Mouse (Mus musculus) embryonic facial prominence, embryonic 11.5 days (tissue): ENCODE results near the gene Cry1. TPM values are rescaled to one million over a fixed set of nuclear protein-coding genes. Genes with fewer than 3 reads are reported as not detected.

Experiments
- ATAC-seq: fragments of 200-750 bp; cut with Nextera tagmentation; replicated peaks from 2 replicates; pipeline ENCODE4 v1.8.0; 2017; ENCODE audit warnings: low read depth; ENCODE audit not compliant: insufficient number of reproducible peaks, low FRiP score, low TSS enrichment
- DNase-seq: peaks from one replicate; pipeline ENCODE4 v3.0.0-alpha.2; 2015; ENCODE audit warnings: low spot score
- H3K27ac ChIP-seq: fragments of 300-500 bp; sonication (generic); replicated peaks from 2 replicates; pipeline ENCODE4 v1.5.1; 2014; ENCODE audit warnings: mild to moderate bottlenecking, low read depth, low read length, control low read depth
- H3K27me3 ChIP-seq: fragments of 300-500 bp; sonication (generic); 2 replicates; pipeline ENCODE4 v1.6.1; 2014; ENCODE audit warnings: mild to moderate bottlenecking, low read length, moderate library complexity, mixed read lengths; ENCODE audit not compliant: control insufficient read depth, insufficient read depth
- H3K36me3 ChIP-seq: fragments of 300-500 bp; sonication (generic); replicated peaks from 2 replicates; pipeline ENCODE4 v1.6.1; 2014; ENCODE audit warnings: low read depth, mild to moderate bottlenecking, low read length, moderate library complexity, mixed read lengths; ENCODE audit not compliant: control insufficient read depth, insufficient read depth
- H3K4me1 ChIP-seq: fragments of 300-500 bp; sonication (generic); 2 replicates; pipeline ENCODE4 v1.6.1; 2014; ENCODE audit warnings: low read length, mixed read lengths; ENCODE audit not compliant: control insufficient read depth, insufficient read depth
- H3K4me2 ChIP-seq: fragments of 300-500 bp; sonication (generic); 2 replicates; pipeline ENCODE4 v1.6.1; 2014; ENCODE audit warnings: low read depth, mild to moderate bottlenecking, control low read depth, low read length, moderate library complexity
- H3K4me3 ChIP-seq: fragments of 300-500 bp; sonication (generic); 2 replicates; pipeline ENCODE4 v1.5.1; 2014; ENCODE audit warnings: low read depth, low read length, control low read depth
- H3K9ac ChIP-seq: fragments of 300-500 bp; sonication (generic); replicated peaks from 2 replicates; pipeline ENCODE4 v1.6.1; 2014; ENCODE audit warnings: mild to moderate bottlenecking, control low read depth, low read length
- H3K9me3 ChIP-seq: fragments of 300-500 bp; sonication (generic); replicated peaks from 2 replicates; pipeline ENCODE4 v1.6.1; 2016; ENCODE audit warnings: mild to moderate bottlenecking, low read length, inconsistent platforms, mixed read lengths; ENCODE audit not compliant: control insufficient read depth
- WGBS: fragments of 180-500 bp; shearing (Covaris S2); extraction: QIAGEN DNeasy Blood & Tissue Kit; methylation state at CpG from one replicate; pipeline ENCODE4 v1.1.7; 2014; 5-methylcytosine and 5-hydroxymethylcytosine counted together
- polyA plus RNA-seq: library from polyadenylated mRNA; unstranded; fragments of >200 nt; fragmentation: Nextera tagmentation; extraction: Ambion mirVana; gene quantifications from 2 replicates; pipeline ENCODE4 v1.2.1, GENCODE M21; 2014

The Cry1 gene
- polyA plus RNA-seq, 1 experiment from 2014 or later: 34.0 TPM

GRCm38 (mm10) chr10:85114409-85114808 lies 70.5 kb downstream of the Cry1 start:
- Histone ChIP-seq H3K9me3 (no peaks in the 10 kb centered on the region), H3K36me3 (no peaks in the 10 kb centered on the region), H3K27me3 (no peaks in the 10 kb centered on the region), H3K4me2 (no peak overlapping the region), H3K9ac (no peak overlapping the region), H3K4me3 (no peak overlapping the region), H3K4me1 (no peaks in the 10 kb centered on the region), H3K27ac (no peak overlapping the region)
- 88% methylated on average over 4 of the region's 4 CpGs for WGBS
- ATAC-seq: no peak
- no peak for DNase-seq

DNA sequence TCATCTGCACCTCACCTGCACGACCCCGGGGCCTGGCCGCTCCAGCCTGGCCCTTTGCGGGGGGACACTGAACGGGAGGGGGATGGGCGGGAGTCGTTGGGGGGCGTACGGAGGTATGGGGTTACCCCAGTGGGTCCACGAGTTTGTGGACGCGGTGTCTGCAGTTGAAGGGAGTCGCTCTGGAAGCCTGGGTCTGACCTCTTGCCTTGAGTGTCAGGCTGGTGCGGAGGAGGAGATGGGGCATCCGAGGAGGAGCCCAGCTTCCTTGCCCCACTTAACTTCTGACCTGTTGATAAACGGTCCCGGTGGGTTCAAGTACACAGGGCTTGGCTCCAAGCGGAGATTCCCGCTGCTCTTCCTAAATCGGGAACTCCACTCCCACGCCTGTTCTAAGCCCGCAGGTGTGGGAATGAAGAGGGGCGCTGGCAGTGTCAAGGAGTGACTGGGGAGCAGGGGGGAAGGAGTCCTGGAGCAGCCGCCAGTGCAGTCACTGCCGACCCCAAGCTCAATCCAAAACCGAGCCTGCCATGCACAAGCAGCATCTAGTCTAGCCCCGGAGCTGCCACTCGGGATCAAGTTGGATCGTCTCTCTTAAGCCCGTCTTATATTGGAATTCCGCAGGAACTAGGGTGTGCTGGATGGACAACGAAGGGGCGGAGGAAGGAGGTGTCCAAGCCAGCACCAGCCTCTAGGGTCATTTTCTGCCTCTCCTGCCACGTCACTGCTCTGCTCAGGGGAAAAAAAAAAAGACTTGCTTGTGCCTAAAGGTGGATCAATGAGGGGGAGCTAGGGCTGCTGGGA lies 81.6 kb downstream of the Cry1 start:
- H3K27me3 ChIP-seq: no peaks in the 10 kb centered on the region
- ATAC-seq (peak; percentile 63; the same call in 1 of the 2 replicates), DNase-seq (peak; percentile 45)
- H3K36me3 ChIP-seq: no peaks in the 10 kb centered on the region
- peak overlapping the region; percentile 88 for H3K4me2 ChIP-seq
- H3K9ac ChIP-seq: peak overlapping the region; percentile 94
- WGBS: under 1% methylated on average over 34 of the region's 34 CpGs
- no peaks in the 10 kb centered on the region for H3K4me1 ChIP-seq
- peak overlapping the region; percentile 28; the same call in 1 of the 2 replicates for H3K27ac ChIP-seq
- H3K4me3 ChIP-seq: peak overlapping the region; percentile 90
- no peaks in the 10 kb centered on the region for H3K9me3 ChIP-seq

DNA sequence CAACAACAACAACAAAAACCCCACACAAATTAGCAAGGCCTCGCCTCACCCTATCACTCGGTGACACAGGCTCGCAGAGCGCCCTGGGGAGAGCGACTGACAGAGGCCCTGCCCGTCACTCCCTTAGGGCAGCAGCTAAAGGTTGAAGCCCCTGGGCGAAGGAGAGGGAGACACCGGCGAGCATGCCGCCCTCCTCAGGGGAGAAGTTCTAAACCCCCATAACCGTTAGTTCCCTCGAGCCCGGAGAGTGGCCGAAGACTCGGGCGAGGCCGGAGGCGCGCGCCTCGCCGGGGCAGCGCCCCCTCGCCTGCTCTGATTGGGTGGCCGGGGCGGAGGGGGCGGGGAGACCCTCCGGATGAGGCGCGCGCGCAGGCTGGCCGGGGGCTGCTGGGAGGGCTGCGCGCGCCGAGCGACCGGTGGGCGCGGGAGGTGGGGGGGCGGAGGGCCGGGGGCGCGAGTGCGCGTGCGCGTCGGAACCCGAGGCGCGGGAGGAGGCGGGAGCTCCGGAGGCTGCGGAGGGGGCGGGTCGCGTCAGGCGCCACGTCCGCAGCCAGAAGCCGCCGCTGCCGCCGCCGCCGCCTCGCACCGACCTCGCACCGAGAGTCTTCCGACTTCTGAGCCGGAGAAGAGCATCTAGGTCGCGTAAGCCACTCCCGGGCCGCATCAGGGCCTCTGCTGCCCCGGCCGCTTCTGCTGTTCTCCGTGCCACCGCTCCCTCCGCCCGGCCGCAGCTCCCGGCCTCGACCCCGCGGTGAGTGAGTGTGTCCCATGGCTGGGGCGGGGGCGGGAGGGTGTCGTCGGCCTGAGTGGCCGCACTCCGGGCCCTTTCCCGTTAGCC lies 82.4 kb downstream of the Cry1 start, which contains the start of the genes Fhl4 and Tmem263:
TSS of gene Fhl4 (minus strand) at position 249 of the 838 bp plus-strand sequence.
TSS of gene Tmem263 (plus strand) at position 381 of the 838 bp plus-strand sequence.
- Histone ChIP-seq H3K9ac (peak within 1 kb of the TSS; percentile 94), H3K27me3 (no peaks in the 10 kb centered on the region), H3K36me3 (no peaks in the 10 kb centered on the region), H3K9me3 (no peaks in the 10 kb centered on the region), H3K4me3 (peak within 1 kb of the TSS; percentile 90), H3K27ac (peak within 1 kb of the TSS; percentile 56), H3K4me1 (no peaks in the 10 kb centered on the region), H3K4me2 (peak within 1 kb of the TSS; percentile 88)
- peak; percentile 96 for DNase-seq
- ATAC-seq: peak; percentile 93
- under 1% methylated on average over 41 of the region's 96 CpGs for WGBS

DNA sequence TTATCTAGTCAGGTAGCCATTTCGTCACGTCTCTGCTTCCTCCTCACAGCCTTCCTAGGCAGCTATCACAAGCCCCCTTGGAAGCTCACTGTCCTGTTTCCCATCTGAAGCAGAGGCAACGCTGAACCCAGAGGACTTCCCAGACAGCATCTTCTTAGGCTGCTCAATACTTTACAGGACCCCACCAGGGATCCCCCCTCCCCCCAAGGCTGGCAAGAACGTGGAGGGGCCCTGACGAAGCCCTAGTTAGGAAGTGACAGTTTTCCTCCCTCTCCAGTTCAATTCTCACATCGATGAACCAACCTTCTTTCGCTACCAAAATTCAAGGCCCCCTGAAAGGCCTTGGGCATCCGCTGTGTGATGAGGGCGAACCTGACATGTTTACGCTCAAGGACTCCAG lies 83.0 kb downstream of the Cry1 start:
- Histone ChIP-seq H3K27me3 (no peaks in the 10 kb centered on the region), H3K9ac (peak overlapping the region; percentile 94), H3K4me2 (peak overlapping the region; percentile 81), H3K36me3 (no peaks in the 10 kb centered on the region), H3K4me3 (peak overlapping the region; percentile 90), H3K9me3 (no peaks in the 10 kb centered on the region), H3K27ac (peak overlapping the region; percentile 56), H3K4me1 (no peaks in the 10 kb centered on the region)
- under 1% methylated on average over 10 of the region's 10 CpGs for WGBS
- DNase-seq: peak; percentile 36
- no peak for ATAC-seq

Other genes with a start within 250 kb of the Cry1 start
- gene Fhl4, start 82.6 kb downstream of the Cry1 start, polyA plus RNA-seq: 1.1 and 1.2 TPM in 2 replicates
- gene Tmem263, start 82.4 kb downstream of the Cry1 start, polyA plus RNA-seq: 75.0 and 81.6 TPM in 2 replicates
- gene Mterf2, start 57.0 kb downstream of the Cry1 start, polyA plus RNA-seq: 33.3 and 36.0 TPM in 2 replicates
- 4.4 and 8.1 TPM in 2 replicates for gene Btbd11, start 201.8 kb upstream of the Cry1 start, polyA plus RNA-seq